Comparison of ENCODE assay signal across 20 mouse cellular contexts in genomic region chr11:72692353-72692752, GRCm38 (mm10). TPM values are rescaled to one million over a fixed set of nuclear protein-coding genes. Genes with fewer than 3 reads are reported as not detected.
DNase-seq lines count a peak whose midpoint lies in the region; ATAC-seq lines count a peak whose summit lies in the region.
"Had no signal": no experiment of that assay in that cellular context is flagged by ENCODE, and none has a peak within 500 bp of the region (broad histone marks: within the 10 kb centered on the region; RNA-seq: fewer than 3 reads in every experiment).

No protein-coding gene starts in this region.

- no peak overlapping the region for H3K9ac ChIP-seq in kidney, embryonic 16.5 days (replicated peaks; ENCODE audit: low read length)
- H3K9ac ChIP-seq in neural tube, embryonic 13.5 days, result 0 out of 2 replicates have a peak overlapping the region, but pooled peaks have one; percentile 17
- H3K9ac ChIP-seq in neural tube, embryonic 15.5 days (replicated peaks), result no peak overlapping the region
- H3K9ac ChIP-seq in liver, embryonic 15.5 days, result no peak overlapping the region
- no peak overlapping the region for H3K9ac ChIP-seq in intestine, embryonic 15.5 days
- H3K9ac ChIP-seq: embryonic facial prominence, embryonic 12.5 days; limb, embryonic 12.5 days; lung, embryonic 14.5 days had no signal

- ATAC-seq in kidney, embryonic 16.5 days (ENCODE audit: low FRiP score, low TSS enrichment), result no peak
- ATAC-seq in neural tube, embryonic 13.5 days (ENCODE audit: low read depth), result no peak
- ATAC-seq in neural tube, embryonic 15.5 days (ENCODE audit: low FRiP score), result no peak
- ATAC-seq in liver, embryonic 15.5 days (ENCODE audit: insufficient read depth), result no peak
- no peak for ATAC-seq in intestine, embryonic 15.5 days

- no peak overlapping the region for H3K4me3 ChIP-seq in kidney, embryonic 16.5 days (ENCODE audit: low read length)
- H3K4me3 ChIP-seq in neural tube, embryonic 13.5 days, result no peak overlapping the region
- H3K4me3 ChIP-seq in neural tube, embryonic 15.5 days (replicated peaks), result no peak overlapping the region
- no peak overlapping the region for H3K4me3 ChIP-seq in liver, embryonic 15.5 days (replicated peaks)
- H3K4me3 ChIP-seq in intestine, embryonic 15.5 days (replicated peaks), result no peak overlapping the region
- H3K4me3 ChIP-seq: embryonic facial prominence, embryonic 12.5 days; layer of hippocampus, adult 2 months; limb, embryonic 12.5 days had no signal

- WGBS in kidney, embryonic 16.5 days, result 78% methylated on average over 4 of the region's 4 CpGs
- 91% methylated on average over 4 of the region's 4 CpGs for WGBS in neural tube, embryonic 13.5 days
- WGBS in neural tube, embryonic 15.5 days, result 92% methylated on average over 4 of the region's 4 CpGs
- 72% methylated on average over 4 of the region's 4 CpGs for WGBS in liver, embryonic 15.5 days (ENCODE audit: insufficient replicate concordance)
- 90% methylated on average over 4 of the region's 4 CpGs for WGBS in intestine, embryonic 15.5 days

- peaks cover 36% of the 10 kb centered on the region for H3K4me1 ChIP-seq in kidney, embryonic 16.5 days (ENCODE audit: insufficient read depth, low read length)
- H3K4me1 ChIP-seq in neural tube, embryonic 13.5 days (replicated peaks), result peaks cover 39% of the 10 kb centered on the region
- H3K4me1 ChIP-seq in neural tube, embryonic 15.5 days, result peaks cover 32% of the 10 kb centered on the region
- peaks cover 83% of the 10 kb centered on the region for H3K4me1 ChIP-seq in liver, embryonic 15.5 days (replicated peaks)
- peaks cover 5% of the 10 kb centered on the region; the same call in 1 of the 2 replicates for H3K4me1 ChIP-seq in intestine, embryonic 15.5 days (replicated peaks)

- peaks cover 2% of the 10 kb centered on the region for H3K36me3 ChIP-seq in kidney, embryonic 16.5 days (ENCODE audit: insufficient read depth, low read length)
- H3K36me3 ChIP-seq in neural tube, embryonic 13.5 days, result 0 out of 2 replicates have a peak, but pooled peaks cover 4% of the 10 kb centered on the region
- H3K36me3 ChIP-seq in neural tube, embryonic 15.5 days, result no peaks in the 10 kb centered on the region
- no peaks in the 10 kb centered on the region for H3K36me3 ChIP-seq in liver, embryonic 15.5 days (replicated peaks)
- no peaks in the 10 kb centered on the region for H3K36me3 ChIP-seq in intestine, embryonic 15.5 days
- H3K36me3 ChIP-seq: embryonic facial prominence, embryonic 12.5 days had no signal

- H3K27ac ChIP-seq in kidney, embryonic 16.5 days (ENCODE audit: low read length), result 0 out of 2 replicates have a peak overlapping the region, but pooled peaks have one; percentile 3
- H3K27ac ChIP-seq in neural tube, embryonic 13.5 days (replicated peaks), result no peak overlapping the region
- H3K27ac ChIP-seq in neural tube, embryonic 15.5 days (replicated peaks), result no peak overlapping the region
- H3K27ac ChIP-seq in liver, embryonic 15.5 days (replicated peaks), result 0 out of 2 replicates have a peak overlapping the region, but pooled peaks have one; percentile 1
- no peak overlapping the region for H3K27ac ChIP-seq in intestine, embryonic 15.5 days
- H3K27ac ChIP-seq: embryonic facial prominence, embryonic 12.5 days; layer of hippocampus, adult 2 months; limb, embryonic 12.5 days had no signal

- no peaks in the 10 kb centered on the region for H3K27me3 ChIP-seq in kidney, embryonic 16.5 days (ENCODE audit: insufficient read depth, low read length)
- H3K27me3 ChIP-seq in neural tube, embryonic 13.5 days, result no peaks in the 10 kb centered on the region
- H3K27me3 ChIP-seq in neural tube, embryonic 15.5 days (replicated peaks), result no peaks in the 10 kb centered on the region
- no peaks in the 10 kb centered on the region for H3K27me3 ChIP-seq in liver, embryonic 15.5 days
- H3K27me3 ChIP-seq in intestine, embryonic 15.5 days (replicated peaks), result no peaks in the 10 kb centered on the region
- H3K27me3 ChIP-seq: embryonic facial prominence, embryonic 12.5 days; limb, embryonic 12.5 days had no signal

- H3K9me3 ChIP-seq in kidney, embryonic 16.5 days (ENCODE audit: low read length), result no peaks in the 10 kb centered on the region
- no peaks in the 10 kb centered on the region for H3K9me3 ChIP-seq in neural tube, embryonic 13.5 days
- H3K9me3 ChIP-seq in neural tube, embryonic 15.5 days (replicated peaks), result no peaks in the 10 kb centered on the region
- no peaks in the 10 kb centered on the region for H3K9me3 ChIP-seq in liver, embryonic 15.5 days (replicated peaks)
- H3K9me3 ChIP-seq in intestine, embryonic 15.5 days, result no peaks in the 10 kb centered on the region
- H3K9me3 ChIP-seq: embryonic facial prominence, embryonic 12.5 days had no signal

- H3K4me2 ChIP-seq in kidney, embryonic 16.5 days (replicated peaks; ENCODE audit: low read depth, low read length), result no peak overlapping the region
- H3K4me2 ChIP-seq in neural tube, embryonic 13.5 days, result no peak overlapping the region
- no peak overlapping the region for H3K4me2 ChIP-seq in neural tube, embryonic 15.5 days
- no peak overlapping the region for H3K4me2 ChIP-seq in liver, embryonic 15.5 days
- H3K4me2 ChIP-seq in intestine, embryonic 15.5 days (replicated peaks), result no peak overlapping the region
- H3K4me2 ChIP-seq: embryonic facial prominence, embryonic 12.5 days; heart, embryonic 11.5 days; limb, embryonic 12.5 days had no signal

- DNase-seq in kidney, postnatal 25 days, result no peak
- no peak for DNase-seq in T-cell, adult 2 months (ENCODE audit: low spot score)
- DNase-seq: adrenal gland, postnatal 10 days; cerebellum, adult 2 months; cerebellum, postnatal 25 days; heart, postnatal 14 days; kidney, adult 18-20 months; kidney, postnatal 14 days; lung, embryonic 14.5 days; lung, postnatal 4 days; thymus, postnatal 14 days had no signal

RNA-seq across cellular contexts. Expression of gene Ankfy1, which starts 2.5 kb away (rescaled TPM):
- 24.6 and 26.7 TPM in 2 replicates for polyA plus RNA-seq in kidney, embryonic 16.5 days (2015; fragmentation: Nextera tagmentation; extraction: Ambion mirVana)
- 20.5 and 21.8 TPM in 2 replicates for polyA plus RNA-seq in neural tube, embryonic 13.5 days (2015; fragmentation: Nextera tagmentation; extraction: Ambion mirVana)
- polyA plus RNA-seq in neural tube, embryonic 15.5 days (2015; fragmentation: Nextera tagmentation; extraction: Ambion mirVana), result 19.0 and 19.7 TPM in 2 replicates
- polyA plus RNA-seq in liver, embryonic 15.5 days (2015; fragmentation: Nextera tagmentation; extraction: Ambion mirVana), result 10.6 and 10.9 TPM in 2 replicates
- polyA plus RNA-seq in intestine, embryonic 15.5 days (2015; fragmentation: Nextera tagmentation; extraction: Ambion mirVana), result 19.0 and 20.1 TPM in 2 replicates

Comparison
In these comparisons a context has a peak if more than half of its experiments do, and no peak if none do; other contexts are left out.
1. H3K27ac ChIP-seq: peak in kidney, embryonic 16.5 days (single experiment) and liver, embryonic 15.5 days (single experiment); none in neural tube, embryonic 13.5 days (single experiment), neural tube, embryonic 15.5 days (single experiment) and intestine, embryonic 15.5 days (single experiment).